Mouse (Mus musculus): ENCODE results near the gene Sfta2. TPM values are rescaled to one million over a fixed set of nuclear protein-coding genes. Genes with fewer than 3 reads are reported as not detected.

Gene Sfta2
- polyA plus RNA-seq, 1 experiment from 2014 or later = not detected

GRCm38 (mm10) chr17:35643609-35644236 is 42.4 kb downstream of the Sfta2 start, which contains the start of gene Mucl3:
TSS of gene Mucl3 (minus strand) at chr17:35643695.
- Histone ChIP-seq H3K4me1 (replicated peaks; ENCODE audit: control insufficient read depth, insufficient read depth, low read length) (no peaks in the 10 kb centered on the region), H3K27me3 (ENCODE audit: control insufficient read depth, insufficient read depth, low read length) (no peaks in the 10 kb centered on the region), H3K4me3 (ENCODE audit: low read depth, low read length) (no peak within 1 kb of the TSS), H3K4me2 (ENCODE audit: low read depth, low read length, severe bottlenecking) (no peak within 1 kb of the TSS), H3K27ac (ENCODE audit: low read depth, low read length) (no peak within 1 kb of the TSS), H3K36me3 (ENCODE audit: control insufficient read depth, insufficient read depth, low read length) (no peaks in the 10 kb centered on the region), H3K9me3 (ENCODE audit: control insufficient read depth, low read length) (no peaks in the 10 kb centered on the region), H3K9ac (ENCODE audit: low read length) (no peak within 1 kb of the TSS)
- no peak for ATAC-seq (replicated peaks; ENCODE audit: low FRiP score)
- whole genome bisulfite sequencing = 83% methylated on average over 13 of the region's 13 CpGs
- DNase-seq (ENCODE audit: low spot score) = no peak

- H3K4me2 ChIP-seq (ENCODE audit: low read depth, low read length, severe bottlenecking) = no peak overlapping the region
- H3K4me1 ChIP-seq (replicated peaks; ENCODE audit: control insufficient read depth, insufficient read depth, low read length) = no peaks in the 10 kb centered on the region
- ATAC-seq (replicated peaks; ENCODE audit: low FRiP score) (no peak), DNase-seq (ENCODE audit: low spot score) (no peak)
- H3K27ac ChIP-seq (ENCODE audit: low read depth, low read length) = no peak overlapping the region
- no peak overlapping the region for H3K4me3 ChIP-seq (ENCODE audit: low read depth, low read length)
- H3K27me3 ChIP-seq (ENCODE audit: control insufficient read depth, insufficient read depth, low read length) = no peaks in the 10 kb centered on the region
- WGBS = 62% methylated on average over 2 of the region's 2 CpGs
- H3K9ac ChIP-seq (ENCODE audit: low read length) = no peak overlapping the region
- H3K9me3 ChIP-seq (ENCODE audit: control insufficient read depth, low read length) = no peaks in the 10 kb centered on the region
- H3K36me3 ChIP-seq (ENCODE audit: control insufficient read depth, insufficient read depth, low read length) = no peaks in the 10 kb centered on the region
These were observed 48.1 kb downstream of the Sfta2 start for GRCm38 (mm10) chr17:35649429-35649828.

- H3K9me3 ChIP-seq (ENCODE audit: control insufficient read depth, low read length) = no peaks in the 10 kb centered on the region
- no peak for ATAC-seq (replicated peaks; ENCODE audit: low FRiP score)
- no peaks in the 10 kb centered on the region for H3K4me1 ChIP-seq (replicated peaks; ENCODE audit: control insufficient read depth, insufficient read depth, low read length)
- H3K4me3 ChIP-seq (ENCODE audit: low read depth, low read length) = no peak overlapping the region
- DNase-seq (ENCODE audit: low spot score) = no peak
- no peak overlapping the region for H3K4me2 ChIP-seq (ENCODE audit: low read depth, low read length, severe bottlenecking)
- WGBS = 85% methylated on average over 2 of the region's 2 CpGs
- H3K27me3 ChIP-seq (ENCODE audit: control insufficient read depth, insufficient read depth, low read length) = no peaks in the 10 kb centered on the region
- no peak overlapping the region for H3K27ac ChIP-seq (ENCODE audit: low read depth, low read length)
- H3K9ac ChIP-seq (ENCODE audit: low read length) = no peak overlapping the region
- H3K36me3 ChIP-seq (ENCODE audit: control insufficient read depth, insufficient read depth, low read length) = no peaks in the 10 kb centered on the region; the same call in 1 of the 2 replicates
These were observed 51.7 kb downstream of the Sfta2 start for GRCm38 (mm10) chr17:35653086-35653485.

- ATAC-seq (replicated peaks; ENCODE audit: low FRiP score) = no peak
- Histone ChIP-seq H3K36me3 (ENCODE audit: control insufficient read depth, insufficient read depth, low read length) (no peaks in the 10 kb centered on the region; the same call in 1 of the 2 replicates), H3K4me1 (replicated peaks; ENCODE audit: control insufficient read depth, insufficient read depth, low read length) (0 out of 2 replicates have a peak, but pooled peaks cover 4% of the 10 kb centered on the region), H3K4me2 (ENCODE audit: low read depth, low read length, severe bottlenecking) (no peak overlapping the region), H3K4me3 (ENCODE audit: low read depth, low read length) (no peak overlapping the region), H3K9ac (ENCODE audit: low read length) (no peak overlapping the region), H3K27ac (ENCODE audit: low read depth, low read length) (no peak overlapping the region), H3K9me3 (ENCODE audit: control insufficient read depth, low read length) (no peaks in the 10 kb centered on the region), H3K27me3 (ENCODE audit: control insufficient read depth, insufficient read depth, low read length) (no peaks in the 10 kb centered on the region)
- 78% methylated on average over 17 of the region's 17 CpGs for WGBS
- DNase-seq (ENCODE audit: low spot score) = no peak
These were observed 64.7 kb downstream of the Sfta2 start for GRCm38 (mm10) chr17:35665957-35666515.

- Histone ChIP-seq H3K4me3 (ENCODE audit: low read depth, low read length) (peak overlapping the region; percentile 69), H3K4me1 (replicated peaks; ENCODE audit: control insufficient read depth, insufficient read depth, low read length) (0 out of 2 replicates have a peak, but pooled peaks cover 4% of the 10 kb centered on the region), H3K4me2 (ENCODE audit: low read depth, low read length, severe bottlenecking) (peak overlapping the region; percentile 92), H3K27me3 (ENCODE audit: control insufficient read depth, insufficient read depth, low read length) (no peaks in the 10 kb centered on the region), H3K9ac (ENCODE audit: low read length) (peak overlapping the region; percentile 85), H3K27ac (ENCODE audit: low read depth, low read length) (peak overlapping the region; percentile 71), H3K36me3 (ENCODE audit: control insufficient read depth, insufficient read depth, low read length) (no peaks in the 10 kb centered on the region), H3K9me3 (ENCODE audit: control insufficient read depth, low read length) (no peaks in the 10 kb centered on the region)
- WGBS = 8% methylated on average over 13 of the region's 13 CpGs
- ATAC-seq (replicated peaks; ENCODE audit: low FRiP score) (peak; percentile 43), DNase-seq (ENCODE audit: low spot score) (peak; percentile 74)
These were observed 65.5 kb downstream of the Sfta2 start for GRCm38 (mm10) chr17:35666851-35667256.

DNA sequence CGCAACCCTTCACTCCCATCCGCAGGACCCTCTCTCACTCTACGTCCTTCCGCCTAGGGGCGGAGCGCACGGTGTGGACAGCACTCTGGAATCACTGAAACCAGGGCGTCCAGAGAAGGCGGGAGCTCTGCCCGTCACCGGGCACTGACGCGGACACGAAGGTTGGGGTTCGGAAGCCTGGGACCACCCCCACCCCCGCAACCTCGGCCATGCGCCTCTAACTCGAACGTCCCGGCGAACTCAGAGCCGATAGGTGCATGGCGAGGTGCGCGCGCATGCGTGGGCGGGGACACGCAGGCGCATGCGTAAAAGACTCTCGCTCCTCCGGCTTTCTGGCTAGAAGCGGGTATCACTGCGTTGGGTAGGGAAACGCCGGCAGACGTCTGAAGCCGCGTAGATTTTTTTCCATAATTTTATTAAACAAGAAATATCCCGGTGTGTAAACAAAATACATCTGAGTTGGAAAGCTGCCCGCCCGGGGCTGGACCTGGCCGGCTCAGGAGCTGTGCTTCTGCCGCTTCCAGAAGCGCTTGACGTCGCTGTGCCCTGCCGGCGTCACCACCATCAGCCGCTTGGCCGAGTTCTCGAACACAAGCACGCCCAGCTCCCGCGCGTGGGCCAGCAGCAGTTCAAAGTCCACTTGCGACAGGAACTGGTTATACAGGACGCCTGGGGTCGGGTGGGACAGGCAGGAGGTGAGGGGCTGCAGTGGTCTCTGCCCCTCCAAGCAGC is 66.2 kb downstream of the Sfta2 start, which contains the start of gene Vars2:
TSS of gene Vars2 (minus strand) at position 259 of the 732 bp plus-strand sequence.
- Histone ChIP-seq H3K9ac (ENCODE audit: low read length) (peak within 1 kb of the TSS; percentile 85), H3K9me3 (ENCODE audit: control insufficient read depth, low read length) (no peaks in the 10 kb centered on the region), H3K27ac (ENCODE audit: low read depth, low read length) (peak within 1 kb of the TSS; percentile 71), H3K27me3 (ENCODE audit: control insufficient read depth, insufficient read depth, low read length) (no peaks in the 10 kb centered on the region), H3K4me1 (replicated peaks; ENCODE audit: control insufficient read depth, insufficient read depth, low read length) (0 out of 2 replicates have a peak, but pooled peaks cover 4% of the 10 kb centered on the region), H3K4me2 (ENCODE audit: low read depth, low read length, severe bottlenecking) (peak within 1 kb of the TSS; percentile 92), H3K36me3 (ENCODE audit: control insufficient read depth, insufficient read depth, low read length) (no peaks in the 10 kb centered on the region), H3K4me3 (ENCODE audit: low read depth, low read length) (peak within 1 kb of the TSS; percentile 69)
- ATAC-seq (replicated peaks; ENCODE audit: low FRiP score) (peak; percentile 86), DNase-seq (ENCODE audit: low spot score) (peak; percentile 98)
- WGBS = under 1% methylated on average over 61 of the region's 61 CpGs

DNA sequence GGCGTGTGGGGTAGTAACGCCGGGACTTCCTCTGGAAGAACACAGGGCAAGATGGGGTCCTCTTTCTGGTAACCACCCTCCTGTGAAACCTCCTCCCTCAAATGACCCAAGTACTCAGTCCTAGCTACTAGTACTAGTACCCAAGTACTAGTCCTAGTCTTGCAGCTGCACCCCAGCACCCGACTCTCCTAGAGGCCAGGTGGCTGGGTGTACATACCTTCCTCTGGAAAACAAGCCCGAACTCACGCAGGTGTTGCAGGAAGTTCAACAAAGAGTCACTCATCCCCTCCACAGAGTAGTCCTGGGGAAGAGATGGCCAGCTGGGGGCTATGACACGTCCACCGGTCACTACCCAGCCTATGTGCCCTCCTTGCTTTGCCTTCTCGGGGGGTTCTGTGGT is 68.4 kb downstream of the Sfta2 start:
- Histone ChIP-seq H3K27me3 (ENCODE audit: control insufficient read depth, insufficient read depth, low read length) (no peaks in the 10 kb centered on the region), H3K9me3 (ENCODE audit: control insufficient read depth, low read length) (no peaks in the 10 kb centered on the region), H3K36me3 (ENCODE audit: control insufficient read depth, insufficient read depth, low read length) (no peaks in the 10 kb centered on the region), H3K4me3 (ENCODE audit: low read depth, low read length) (no peak overlapping the region), H3K4me2 (ENCODE audit: low read depth, low read length, severe bottlenecking) (no peak overlapping the region), H3K9ac (ENCODE audit: low read length) (no peak overlapping the region), H3K27ac (ENCODE audit: low read depth, low read length) (no peak overlapping the region), H3K4me1 (replicated peaks; ENCODE audit: control insufficient read depth, insufficient read depth, low read length) (peaks cover 8% of the 10 kb centered on the region; the same call in 1 of the 2 replicates)
- ATAC-seq (replicated peaks; ENCODE audit: low FRiP score) (no peak), DNase-seq (ENCODE audit: low spot score) (no peak)
- 95% methylated on average over 9 of the region's 9 CpGs for WGBS

GRCm38 (mm10) chr17:35671846-35672245 is 70.5 kb downstream of the Sfta2 start:
- no peak for DNase-seq (ENCODE audit: low spot score)
- H3K36me3 ChIP-seq (ENCODE audit: control insufficient read depth, insufficient read depth, low read length) = no peaks in the 10 kb centered on the region
- ATAC-seq (replicated peaks; ENCODE audit: low FRiP score) = no peak
- H3K9me3 ChIP-seq (ENCODE audit: control insufficient read depth, low read length) = no peaks in the 10 kb centered on the region
- H3K9ac ChIP-seq (ENCODE audit: low read length) = no peak overlapping the region
- H3K27ac ChIP-seq (ENCODE audit: low read depth, low read length) = no peak overlapping the region
- H3K4me3 ChIP-seq (ENCODE audit: low read depth, low read length) = no peak overlapping the region
- 93% methylated on average over 6 of the region's 6 CpGs for WGBS
- no peak overlapping the region for H3K4me2 ChIP-seq (ENCODE audit: low read depth, low read length, severe bottlenecking)
- H3K4me1 ChIP-seq (replicated peaks; ENCODE audit: control insufficient read depth, insufficient read depth, low read length) = peaks cover 4% of the 10 kb centered on the region; the same call in 1 of the 2 replicates
- H3K27me3 ChIP-seq (ENCODE audit: control insufficient read depth, insufficient read depth, low read length) = no peaks in the 10 kb centered on the region

Data from forebrain, embryonic 11.5 days (tissue).